Mouse (Mus musculus): Measurements from ENCODE around the gene Ccdc107.

Ccdc107 gene

DNA sequence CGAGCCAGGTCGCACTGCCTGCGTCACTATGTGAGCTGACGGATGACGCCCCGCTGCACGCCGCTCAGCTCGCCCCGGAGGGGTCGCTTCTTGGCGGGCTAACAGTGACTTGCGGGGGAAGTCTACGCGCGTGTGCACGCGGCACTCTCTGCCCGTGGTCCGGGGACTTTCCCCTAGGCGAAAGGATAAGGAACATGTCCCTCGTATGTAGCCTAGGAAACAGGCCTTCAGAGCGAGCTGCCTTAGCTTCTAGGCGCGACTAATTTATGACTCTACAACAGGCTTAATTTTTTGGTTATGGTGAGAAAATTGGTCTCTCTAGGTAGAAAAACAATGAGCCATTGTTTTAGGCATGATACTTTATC lies at the start of gene Ccdc107:
Ccdc107 (plus strand) TSS at position 80 of the 365 bp plus-strand sequence.
- DNase-seq (ENCODE audit: low spot score in 2 of 2): peak; percentile 79 to 84

DNA sequence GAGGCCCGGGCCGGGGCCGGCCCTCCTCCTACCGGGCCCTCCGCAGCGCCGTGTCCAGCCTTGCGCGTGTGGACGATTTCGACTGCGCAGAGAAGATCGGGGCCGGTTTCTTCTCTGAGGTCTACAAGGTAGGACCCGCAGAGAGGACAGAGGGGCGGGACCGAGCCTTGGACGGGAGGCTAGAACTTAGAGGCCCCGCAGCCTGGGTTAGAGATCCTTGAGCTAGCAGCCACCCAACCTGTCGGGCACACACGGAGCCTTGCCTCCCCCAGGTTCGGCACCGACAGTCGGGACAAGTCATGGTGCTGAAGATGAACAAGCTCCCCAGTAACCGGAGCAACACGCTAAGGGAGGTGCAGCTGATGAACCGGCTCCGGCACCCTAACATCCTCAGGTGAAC lies 49.2 kb upstream of the Ccdc107 start:
- no peak for DNase-seq (ENCODE audit: low spot score in 2 of 2)

DNA sequence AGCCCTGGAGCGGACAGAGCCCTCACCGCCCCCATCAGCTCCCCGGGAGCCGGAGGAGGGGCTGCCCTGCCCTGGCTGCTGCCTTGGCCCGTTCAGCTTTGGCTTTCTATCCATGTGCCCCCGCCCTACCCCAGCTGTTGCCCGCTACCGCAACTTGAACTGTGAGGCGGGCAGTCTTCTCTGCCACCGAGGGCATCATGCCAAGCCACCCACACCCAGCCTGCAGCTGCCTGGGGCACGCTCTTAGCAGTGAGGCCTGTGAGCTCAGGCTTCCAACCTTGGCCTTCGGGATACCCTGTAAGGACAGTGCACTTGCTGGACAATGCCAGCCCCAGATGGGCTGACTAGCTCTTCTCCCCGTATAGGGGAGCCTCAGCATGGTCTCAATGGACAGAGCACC lies 45.4 kb upstream of the Ccdc107 start:
- DNase-seq (ENCODE audit: low spot score in 2 of 2): no peak

DNA sequence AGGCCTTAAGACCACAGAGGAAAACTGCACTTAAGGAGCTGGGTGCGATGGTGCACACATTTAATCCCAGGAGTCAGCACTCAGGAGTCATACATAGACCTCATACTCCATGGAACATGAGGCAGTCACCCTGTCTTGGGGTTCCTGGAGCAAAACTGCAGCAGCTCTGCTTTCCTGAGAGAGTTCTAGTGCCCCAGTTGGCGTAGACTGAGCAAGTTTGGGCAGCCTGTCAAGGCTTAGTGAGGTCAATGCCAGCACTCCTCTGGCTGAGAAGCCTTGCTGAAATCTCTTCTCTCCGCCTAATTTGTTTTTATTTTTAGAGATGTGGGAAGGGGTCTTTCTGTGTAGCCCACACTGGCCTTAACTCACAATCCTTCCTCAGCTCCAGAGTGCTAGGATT lies 44.1 kb upstream of the Ccdc107 start:
- DNase-seq (ENCODE audit: low spot score in 2 of 2): no peak

DNA sequence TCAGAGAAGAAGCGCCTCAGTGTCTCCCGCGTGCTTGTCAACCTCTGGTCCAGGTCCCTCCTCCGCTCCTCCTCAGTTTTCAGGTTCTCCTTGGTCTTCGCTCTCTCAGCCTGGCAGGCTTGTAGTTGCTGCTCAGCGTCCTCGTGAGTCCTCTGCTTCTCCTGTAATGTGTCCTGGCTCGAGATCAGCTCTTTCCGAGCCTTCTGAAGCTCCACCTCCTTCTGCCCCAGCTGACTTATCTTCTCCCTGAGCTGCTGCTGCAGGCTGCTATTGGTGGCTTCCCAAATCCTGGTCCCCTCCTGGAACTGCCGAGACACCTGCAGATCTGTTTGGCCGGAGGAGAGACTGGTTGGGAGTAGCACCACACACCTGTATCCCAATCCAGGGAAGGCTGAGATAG lies 40.4 kb upstream of the Ccdc107 start:
- no peak for DNase-seq (ENCODE audit: low spot score in 2 of 2)

DNA sequence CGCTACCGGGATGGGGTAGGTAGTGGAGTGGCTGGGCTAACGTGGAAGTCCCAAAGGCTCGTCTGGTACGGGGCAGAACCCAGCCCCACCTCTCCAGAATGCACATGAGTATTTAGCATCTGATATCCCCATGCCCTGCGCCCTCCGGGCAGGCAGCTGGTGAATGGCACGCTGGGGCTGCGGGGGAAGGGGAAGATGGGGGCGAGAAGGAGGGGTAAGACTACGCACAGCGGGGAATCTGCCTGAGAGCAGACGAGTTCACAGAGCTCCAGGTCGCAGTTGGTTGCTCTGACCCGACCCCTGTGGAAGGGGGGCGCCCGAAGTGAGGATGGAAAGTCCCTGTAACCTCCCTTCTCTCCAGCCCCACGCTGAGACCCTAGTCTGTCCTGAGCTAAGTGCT lies 39.3 kb upstream of the Ccdc107 start:
- DNase-seq (ENCODE audit: low spot score in 2 of 2): no peak

DNA sequence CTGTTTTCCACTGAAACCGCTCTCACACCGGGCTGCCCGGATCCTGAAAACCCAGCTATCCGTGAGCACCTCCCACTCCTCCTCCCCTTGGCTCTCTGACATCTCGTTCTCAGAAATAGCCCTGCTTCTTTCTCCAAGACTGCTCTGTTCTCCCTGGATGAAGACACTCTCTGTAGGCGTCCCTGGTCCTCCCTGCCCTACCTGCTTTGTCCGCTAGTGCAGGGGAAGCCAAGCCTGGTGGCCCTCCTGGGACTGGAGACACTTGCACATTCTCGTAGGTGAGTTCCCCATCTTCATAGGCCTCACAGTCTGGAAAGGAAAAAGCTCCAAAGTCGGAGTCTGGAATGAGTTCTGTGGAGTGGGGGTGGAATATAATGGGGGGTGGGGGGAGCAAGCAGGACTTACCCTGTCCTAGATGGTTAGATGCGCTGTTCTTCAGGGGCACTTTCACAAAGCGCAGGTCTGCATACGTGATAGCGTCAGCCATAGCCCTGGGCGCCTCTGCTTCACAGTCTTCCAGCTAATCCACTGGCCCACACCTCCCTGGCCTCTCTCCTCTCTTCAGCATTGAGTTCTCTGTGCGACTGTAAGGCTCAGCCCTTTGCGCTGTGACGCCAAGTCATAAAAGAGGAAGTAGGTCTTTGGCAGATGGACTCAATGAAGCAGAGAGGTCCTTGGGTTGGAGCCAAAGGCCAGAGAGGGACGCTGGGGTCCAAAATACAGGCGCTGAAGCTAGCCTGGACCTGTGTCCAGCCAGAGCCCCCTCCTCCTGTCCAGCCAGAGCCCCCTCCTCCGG lies 38.5 kb upstream of the Ccdc107 start, which contains the start of gene Cd72:
Cd72 (minus strand) TSS at position 588 of the 796 bp plus-strand sequence.
- no peak for DNase-seq (ENCODE audit: low spot score in 2 of 2)

DNA sequence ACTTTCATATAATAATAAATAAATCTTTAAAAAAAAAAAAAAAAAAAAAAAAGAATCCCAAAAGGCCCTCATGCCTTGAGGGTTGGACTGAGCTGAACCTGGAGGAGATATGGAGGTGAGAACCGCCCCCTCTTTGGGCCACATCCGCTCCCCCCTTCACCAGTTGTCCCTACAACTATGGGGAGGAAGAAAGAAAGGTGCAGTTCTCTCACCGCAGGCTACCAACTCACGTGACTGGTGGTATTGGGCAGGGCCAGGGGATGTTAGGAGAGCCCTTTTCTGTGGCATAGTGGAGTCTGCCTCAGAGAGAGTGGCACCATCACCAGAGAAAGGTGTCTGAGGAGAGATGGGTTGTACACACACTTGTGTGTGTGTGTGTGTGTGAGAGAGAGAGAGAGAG lies 36.2 kb upstream of the Ccdc107 start:
- DNase-seq (ENCODE audit: low spot score in 2 of 2): no peak

DNA sequence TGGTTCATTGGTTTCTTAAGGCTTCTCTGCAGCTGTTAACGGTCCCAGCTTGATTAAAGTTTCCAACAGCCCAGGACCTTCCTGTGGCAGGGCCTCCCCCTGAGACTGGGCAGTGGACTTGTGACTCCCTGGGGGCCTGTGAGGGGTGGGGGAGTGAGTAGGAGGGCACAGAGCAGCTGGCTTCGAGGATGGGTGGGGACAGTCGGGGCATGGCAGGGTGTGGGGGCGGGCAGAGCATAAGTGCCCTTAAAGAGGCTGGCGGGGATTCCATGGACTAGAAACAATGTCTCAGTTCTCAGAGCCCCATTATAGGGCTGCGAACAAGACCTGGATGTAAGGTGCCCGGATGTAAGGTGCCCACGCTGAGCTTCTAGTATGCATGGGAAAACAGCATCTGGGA lies 35.6 kb upstream of the Ccdc107 start:
- DNase-seq (ENCODE audit: low spot score in 2 of 2): no peak

DNA sequence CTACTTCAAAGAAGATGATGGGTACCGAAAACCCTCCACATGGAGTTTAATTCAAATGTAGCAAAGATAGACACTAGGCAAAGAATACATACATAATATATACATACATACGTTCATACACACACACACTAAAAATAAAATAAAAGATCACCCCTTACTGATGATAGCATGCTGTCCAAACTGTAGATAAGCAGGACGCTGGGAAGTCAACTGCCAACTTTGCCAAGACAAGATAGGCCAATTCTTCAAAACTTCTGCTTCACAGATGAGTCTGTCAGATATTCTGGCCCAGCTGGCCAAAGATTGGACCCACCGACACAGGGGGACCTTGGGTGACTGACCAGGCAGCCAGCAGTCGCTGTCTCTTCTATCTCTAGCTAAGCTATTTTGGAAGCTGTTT lies 29.6 kb upstream of the Ccdc107 start:
- DNase-seq (ENCODE audit: low spot score in 2 of 2): no peak

DNA sequence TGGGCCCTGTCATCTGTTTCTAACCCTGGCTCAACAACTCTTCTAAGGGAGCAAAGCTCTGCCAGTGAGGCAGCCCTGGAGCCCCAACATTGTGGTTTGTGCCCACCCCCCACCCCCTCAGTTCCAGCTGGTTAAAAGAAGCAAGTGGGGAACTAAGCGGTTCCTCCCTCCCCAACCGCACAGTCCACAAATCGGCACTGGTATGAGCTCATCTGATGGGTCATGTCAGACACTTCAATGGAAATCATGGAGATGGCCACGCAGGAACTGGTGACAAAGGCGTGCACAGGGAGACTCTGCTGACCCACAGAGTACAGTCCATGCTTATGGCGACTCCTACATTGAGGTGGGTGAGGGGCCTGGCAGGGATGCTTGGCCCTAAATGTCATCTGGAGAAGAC lies 26.8 kb upstream of the Ccdc107 start:
- no peak for DNase-seq (ENCODE audit: low spot score in 2 of 2)

DNA sequence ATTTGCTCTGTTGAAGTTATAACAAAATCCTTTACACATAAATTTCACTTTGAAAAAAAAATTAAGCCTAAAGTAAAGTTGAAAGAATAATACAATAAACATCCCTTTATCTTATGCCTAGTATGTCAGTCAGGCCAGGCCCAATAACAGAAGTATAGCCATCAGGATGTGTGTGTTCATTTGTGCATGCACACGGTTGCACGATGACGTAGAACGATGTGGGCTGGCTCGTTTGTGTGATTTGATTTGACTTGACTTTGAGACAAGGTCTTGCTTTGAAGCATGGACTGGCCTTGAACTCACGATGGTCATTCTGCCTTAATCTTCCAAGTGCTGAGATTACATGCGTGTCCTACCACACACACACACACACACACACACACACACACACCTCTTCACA lies 25.8 kb upstream of the Ccdc107 start:
- no peak for DNase-seq (ENCODE audit: low spot score in 2 of 2)

DNA sequence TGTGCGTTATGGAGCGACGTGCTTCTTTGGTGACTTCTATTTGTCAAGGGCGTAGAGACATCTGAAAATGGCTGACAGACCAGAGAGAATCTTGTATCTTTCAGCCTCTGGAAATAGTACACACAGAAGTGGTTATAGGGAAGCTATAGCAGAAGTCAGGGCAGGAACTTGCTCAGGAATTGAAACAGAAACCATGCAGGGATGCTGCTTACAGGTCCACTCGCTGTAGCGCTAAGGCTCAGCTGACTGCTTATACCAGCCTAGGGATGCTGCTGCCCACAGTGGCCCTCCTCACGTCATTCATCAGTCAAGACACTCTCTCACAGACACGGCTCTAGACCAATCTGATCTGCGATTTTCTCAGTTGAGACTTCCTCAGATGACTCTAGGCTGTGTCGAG lies 22.4 kb upstream of the Ccdc107 start:
- DNase-seq (ENCODE audit: low spot score in 2 of 2): no peak

DNA sequence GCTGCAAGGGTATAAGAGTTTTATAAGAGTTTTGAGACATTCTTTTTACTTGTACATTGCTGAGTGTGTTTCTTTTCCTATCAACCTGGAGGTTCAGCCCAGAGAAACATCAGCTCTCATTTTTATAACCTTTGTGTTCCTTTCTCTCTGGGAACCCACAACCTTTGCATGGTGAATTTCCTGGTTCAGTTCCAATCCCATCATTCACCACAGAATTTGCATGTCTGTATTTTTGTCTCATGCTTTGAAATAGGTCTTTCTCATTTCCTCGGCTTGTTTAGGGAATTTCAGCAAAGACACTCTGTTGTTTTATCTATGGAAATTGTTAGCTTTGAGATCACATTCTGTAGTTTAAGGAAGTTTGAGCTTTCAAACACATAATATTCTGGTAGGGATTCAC lies 19.1 kb upstream of the Ccdc107 start:
- no peak for DNase-seq (ENCODE audit: low spot score in 2 of 2)

DNA sequence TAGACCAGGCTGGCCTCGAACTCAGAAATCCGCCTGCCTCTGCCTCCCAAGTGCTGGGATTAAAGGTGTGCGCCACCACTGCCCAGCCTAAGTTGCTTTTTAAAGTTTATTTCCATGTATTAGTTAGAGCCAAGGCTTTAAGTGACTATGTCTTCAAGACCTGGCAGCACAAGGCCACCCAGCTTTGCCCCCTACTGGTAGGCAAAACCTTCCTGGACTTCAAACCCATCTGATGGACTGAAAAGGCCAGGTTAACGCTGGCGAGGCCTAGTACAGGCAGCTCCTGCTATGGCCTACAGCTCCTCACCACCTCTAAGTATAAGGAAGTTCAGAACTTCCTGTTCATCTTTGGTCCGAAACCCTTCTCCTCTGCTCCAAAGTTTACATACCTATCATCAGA lies 16.1 kb upstream of the Ccdc107 start:
- DNase-seq (ENCODE audit: low spot score in 2 of 2): no peak

DNA sequence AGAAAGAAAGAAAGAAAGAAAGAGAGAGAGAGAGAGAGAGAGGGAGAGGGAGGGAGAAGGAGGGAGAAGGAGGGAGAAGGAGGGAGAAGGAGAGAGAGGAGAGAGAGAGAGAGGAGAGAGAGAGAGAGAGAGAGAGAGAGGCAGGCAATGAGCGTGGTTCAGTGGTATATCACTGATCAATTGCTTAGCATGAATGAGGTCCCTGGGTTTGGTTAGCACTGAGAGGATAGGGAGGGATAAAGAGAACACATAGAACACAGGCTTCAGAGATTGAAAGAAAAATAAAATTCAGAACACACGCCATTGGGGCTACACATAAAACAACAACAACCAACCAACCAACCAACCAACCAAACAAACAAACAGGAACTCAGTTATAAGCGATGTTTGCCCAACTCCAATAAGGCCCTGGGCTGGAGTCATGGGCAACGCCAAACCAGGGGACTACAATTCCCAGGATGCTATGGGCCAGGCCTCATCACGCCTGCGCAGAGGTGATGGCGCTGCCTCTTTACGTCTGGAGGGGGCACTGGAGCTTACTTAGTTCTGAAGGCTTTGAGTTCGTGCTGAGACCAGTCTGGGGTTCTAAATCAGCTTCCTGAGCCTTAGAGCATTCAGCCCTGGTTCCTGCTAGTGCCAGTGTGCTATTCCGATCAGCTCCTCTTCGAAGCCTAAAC lies 14.7 kb upstream of the Ccdc107 start:
- peak; percentile 57 to 64 for DNase-seq (ENCODE audit: low spot score in 2 of 2)

DNA sequence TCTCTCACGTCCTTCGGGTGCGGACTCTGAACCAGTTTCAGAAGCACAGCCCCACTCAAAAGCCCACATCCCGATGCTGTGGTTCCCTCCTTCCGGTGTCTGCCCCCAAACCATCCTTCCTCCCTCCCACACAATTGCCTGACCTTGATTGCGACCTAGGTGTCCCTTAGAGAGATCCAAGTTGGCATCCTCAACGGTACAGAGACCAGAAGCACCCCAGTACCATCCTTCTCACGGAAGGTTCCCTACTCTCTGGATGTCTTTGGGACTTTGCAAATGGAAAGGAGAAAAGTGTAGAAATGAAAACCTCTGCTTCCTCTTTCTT lies 14.2 kb upstream of the Ccdc107 start:
- no peak for DNase-seq (ENCODE audit: low spot score in 2 of 2)

DNA sequence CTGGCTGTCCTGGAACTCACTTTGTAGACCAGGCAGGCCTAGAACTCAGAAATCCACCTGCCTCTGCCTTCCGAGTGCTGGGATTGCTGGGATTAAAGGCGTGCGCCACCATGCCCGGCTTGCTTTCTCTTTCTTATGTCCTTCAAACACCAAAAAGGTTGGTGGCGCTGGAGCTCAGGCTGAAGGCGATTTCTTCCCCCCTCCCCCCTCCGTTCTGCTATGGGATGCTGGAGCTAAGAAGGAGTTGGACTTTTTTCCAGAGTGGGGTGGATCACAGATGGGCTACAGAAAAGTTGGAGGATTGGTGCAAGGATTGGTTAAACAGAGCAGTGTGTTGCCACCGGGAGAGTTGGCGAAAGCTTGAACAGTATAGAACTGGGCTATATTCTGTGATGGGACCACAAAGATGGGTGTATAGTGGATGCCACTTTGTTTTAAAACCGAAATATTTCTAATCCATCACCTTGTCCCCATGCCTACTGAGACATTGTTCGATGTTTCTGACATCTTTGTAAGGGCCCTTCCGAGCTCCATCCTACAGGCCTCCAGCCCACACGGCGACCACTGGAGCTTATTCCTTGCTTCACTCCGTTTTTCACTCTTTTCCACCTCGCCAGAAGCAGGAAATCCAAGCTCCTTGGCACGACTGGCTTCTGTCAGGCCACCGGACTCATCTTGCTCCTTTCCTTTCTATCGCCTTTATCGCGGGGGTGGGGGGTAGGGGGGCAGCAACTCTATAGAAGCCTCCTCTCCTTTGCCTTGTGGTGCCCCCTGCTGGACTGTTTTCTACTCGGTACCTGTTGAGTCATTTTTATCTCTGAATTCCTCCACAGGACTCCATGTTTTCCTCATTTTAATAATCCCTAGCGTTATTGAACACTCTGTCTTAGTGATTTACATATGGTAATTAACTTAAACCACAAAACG lies 13.5 kb upstream of the Ccdc107 start:
- DNase-seq (ENCODE audit: low spot score in 2 of 2): peak; percentile 25 to 39

DNA sequence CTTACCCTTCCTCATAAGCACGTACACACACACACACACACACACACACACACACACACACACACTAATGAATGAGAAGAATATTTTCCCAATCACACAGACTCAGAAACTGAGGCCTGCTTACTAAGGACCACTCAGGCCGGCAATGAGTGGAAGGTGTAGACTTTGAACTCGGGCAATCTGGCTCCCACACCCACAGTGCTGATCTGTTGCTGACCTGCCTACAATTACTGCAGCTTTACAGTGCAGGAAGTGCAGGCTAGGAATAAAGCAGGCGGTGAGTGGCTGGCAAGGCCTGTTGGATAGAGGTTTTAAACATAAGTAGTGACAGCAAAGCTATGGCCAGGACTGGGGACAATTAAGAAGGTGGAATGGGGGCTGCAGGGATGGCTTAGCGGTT lies 11.7 kb upstream of the Ccdc107 start:
- DNase-seq (ENCODE audit: low spot score in 2 of 2): no peak

DNA sequence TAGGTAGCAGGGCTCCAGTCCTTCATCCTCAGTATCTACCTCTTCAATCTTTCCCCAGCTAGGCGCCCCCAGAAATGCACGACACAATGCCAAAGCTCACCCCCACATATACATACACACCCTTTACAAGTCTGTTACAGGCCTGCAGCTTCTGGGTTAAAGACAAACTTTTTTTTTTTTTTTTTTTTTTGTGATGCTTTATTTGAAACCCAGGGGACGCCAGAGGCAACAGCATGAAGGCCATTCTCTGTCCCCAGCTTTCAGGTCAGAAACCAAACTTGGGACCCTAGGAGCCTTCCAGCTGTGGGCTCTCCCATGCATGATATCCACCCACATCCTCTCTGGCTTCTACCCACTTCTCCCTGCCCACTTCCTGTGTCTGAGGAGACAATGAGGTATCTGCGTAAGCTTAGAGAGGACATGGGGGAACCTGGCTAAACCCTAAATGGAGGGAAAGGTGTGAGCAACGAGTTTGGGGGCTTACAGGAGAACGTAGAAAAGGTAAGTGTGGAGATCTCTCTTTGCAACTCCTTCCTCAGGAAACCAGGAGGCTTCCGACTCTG lies 10.7 kb upstream of the Ccdc107 start:
- no peak for DNase-seq (ENCODE audit: low spot score in 2 of 2)

DNA sequence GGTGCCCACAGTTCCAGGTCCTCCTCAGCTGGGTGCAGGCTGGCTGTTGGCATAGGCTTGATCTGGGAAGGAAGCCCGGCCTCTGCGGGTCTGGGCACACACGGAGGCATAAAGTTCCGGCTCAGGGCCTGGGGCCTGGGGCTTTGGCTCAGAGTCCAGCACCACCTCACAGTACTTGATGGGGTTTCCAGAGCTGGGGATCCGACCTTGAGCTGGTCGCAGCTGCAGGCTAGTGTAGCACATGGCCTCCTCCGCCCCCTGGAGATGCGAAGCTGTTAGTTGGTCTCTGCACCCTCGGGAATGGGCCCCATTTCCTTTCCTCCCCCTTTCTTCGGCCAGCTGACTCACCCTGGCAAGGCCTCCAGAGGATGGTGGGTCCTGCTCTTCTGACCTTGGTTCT lies 10.1 kb upstream of the Ccdc107 start:
- no peak for DNase-seq (ENCODE audit: low spot score in 2 of 2)

DNA sequence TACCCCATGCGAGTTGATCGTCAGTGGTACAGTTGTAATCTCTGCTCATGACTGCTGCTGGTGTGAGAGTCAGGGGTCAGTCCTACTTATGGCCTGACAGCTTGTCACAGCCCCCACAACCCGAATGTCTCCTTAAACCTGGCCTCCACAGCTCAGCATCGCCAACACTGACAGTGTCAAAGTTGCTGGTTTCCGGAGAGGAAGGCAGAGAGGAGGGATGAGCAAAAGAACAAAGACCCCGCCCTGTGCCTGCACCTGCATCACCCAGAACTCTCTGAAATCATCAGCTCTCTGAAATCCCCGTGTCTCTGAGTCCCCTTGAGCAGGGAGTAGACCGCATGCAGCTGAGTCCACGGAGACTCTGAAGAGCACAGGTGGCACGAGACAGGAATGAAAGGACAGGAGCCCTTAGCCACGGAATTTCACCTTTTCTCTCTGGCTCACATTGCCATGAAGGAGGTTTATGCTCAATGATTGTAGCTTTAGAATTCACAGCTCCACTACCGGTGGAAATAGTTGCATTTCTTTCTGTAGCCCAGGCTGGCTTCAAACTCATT lies 9.1 kb upstream of the Ccdc107 start, which contains the start of gene Sit1:
Sit1 (minus strand) TSS at position 200 of the 557 bp plus-strand sequence.
- no peak for DNase-seq (ENCODE audit: low spot score in 2 of 2)

All from frontal cortex, postnatal 25 days (tissue).